Mouse (Mus musculus): ENCODE data around the gene Dffa.
"Not testable (repeated sequence)": the region's sequence is repeated elsewhere in the genome, so short reads cannot be mapped to it uniquely, and the experiment has no call there.

Gene Dffa

DNA sequence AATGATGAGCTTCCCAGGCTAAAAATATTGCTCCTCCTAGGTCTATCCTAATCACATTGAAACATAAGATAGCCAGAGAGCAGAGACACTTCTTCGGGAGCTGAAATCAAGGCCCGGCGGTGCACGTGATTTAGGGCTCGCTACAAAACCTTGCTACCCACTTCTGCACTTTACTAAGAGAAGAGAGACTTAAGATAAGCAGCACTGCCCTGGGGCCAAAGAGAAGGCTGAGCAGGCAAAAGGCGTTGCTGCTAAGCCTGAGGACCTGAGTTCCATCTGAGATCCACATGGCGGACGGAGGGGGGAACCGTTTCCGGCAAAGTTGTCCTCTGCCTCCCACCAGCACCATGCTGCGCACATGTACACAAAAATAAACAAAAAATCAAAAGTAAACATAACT is 5.4 kb upstream of the Dffa start:
- no peak for DNase-seq (ENCODE audit: low read depth)

GRCm38 (mm10) chr4:149099369-149100017 is 4.5 kb upstream of the Dffa start, which contains the start of gene Pex14:
Pex14 (minus strand) TSS chr4:149099876.
- peak; percentile 83 for DNase-seq (ENCODE audit: low read depth)

- not testable (repeated sequence) for DNase-seq (ENCODE audit: low read depth)
Observed at GRCm38 (mm10) chr4:149100449-149100848, 3.5 kb upstream of the Dffa start.

GRCm38 (mm10) chr4:149101456-149101855 is 2.5 kb upstream of the Dffa start:
- no peak for DNase-seq (ENCODE audit: low read depth)

GRCm38 (mm10) chr4:149119978-149120562 is 16.1 kb downstream of the Dffa start:
- not testable (repeated sequence) for DNase-seq (ENCODE audit: low read depth)

DNA sequence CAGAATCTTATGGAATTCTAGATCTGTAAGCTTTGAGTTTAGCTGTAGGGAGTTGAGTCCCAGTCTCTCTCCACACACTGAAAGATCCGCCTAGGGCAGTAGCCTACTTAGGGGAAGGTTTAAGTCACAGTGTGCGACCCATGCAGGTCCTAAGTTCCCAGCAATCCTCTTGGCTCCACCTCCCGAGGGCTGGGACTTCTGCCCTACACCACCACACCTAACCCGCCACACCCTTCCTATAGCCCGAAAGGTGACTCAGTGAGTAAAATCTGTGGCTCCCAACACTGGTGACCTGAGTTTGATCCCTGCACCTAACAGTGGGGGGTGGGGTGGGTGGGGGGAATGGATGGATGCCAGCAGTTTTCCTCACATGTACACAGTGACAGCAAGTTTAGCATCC is 19.5 kb downstream of the Dffa start:
- no peak for DNase-seq (ENCODE audit: low read depth)

DNA sequence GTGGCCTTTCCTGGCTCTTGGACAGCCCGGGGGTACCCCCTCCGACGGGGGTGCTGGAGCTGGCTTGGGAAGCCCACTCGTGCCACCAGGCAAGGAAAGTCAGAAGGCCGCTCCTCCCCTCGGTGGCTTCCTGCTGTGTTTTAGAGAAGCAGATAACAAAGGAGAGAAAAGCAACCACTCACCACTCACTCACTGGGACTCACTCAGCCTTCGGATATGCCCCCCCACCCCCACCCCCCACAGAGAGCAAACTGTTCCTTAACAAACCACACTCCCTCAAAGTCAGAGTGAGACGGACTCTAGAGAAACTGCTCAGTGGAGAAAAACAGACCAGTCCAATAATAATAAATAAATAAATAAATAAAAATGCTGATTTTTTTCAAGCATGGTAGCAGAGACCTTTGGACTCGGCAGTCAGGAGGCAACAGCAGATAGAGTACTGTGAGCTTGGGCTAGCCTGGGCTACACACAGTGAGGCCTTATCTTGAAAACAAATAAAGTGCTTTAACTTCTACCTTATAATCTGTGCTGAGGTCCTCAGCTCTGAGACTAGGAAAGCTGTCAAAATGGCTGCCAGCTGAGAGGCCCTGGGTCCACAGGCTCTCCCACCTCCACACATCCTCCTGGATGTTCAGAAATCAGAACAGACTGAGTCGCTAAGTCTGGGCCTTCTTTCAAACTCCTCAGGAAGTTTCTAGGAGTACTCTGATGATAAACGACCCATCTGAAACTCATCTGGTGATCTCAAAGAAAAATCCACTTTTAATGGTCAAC is 21.6 kb downstream of the Dffa start:
- DNase-seq (ENCODE audit: low read depth) = no peak

- DNase-seq (ENCODE audit: low read depth) = no peak
Observed at GRCm38 (mm10) chr4:149126115-149126509, 22.2 kb downstream of the Dffa start.

GRCm38 (mm10) chr4:149126663-149127062 is 22.7 kb downstream of the Dffa start, which contains the start of gene Cort:
Cort (minus strand) TSS chr4:149126763.
- no peak for DNase-seq (ENCODE audit: low read depth)

GRCm38 (mm10) chr4:149128467-149128866 is 24.5 kb downstream of the Dffa start:
- DNase-seq (ENCODE audit: low read depth) = no peak

- no peak for DNase-seq (ENCODE audit: low read depth)
Observed at GRCm38 (mm10) chr4:149131021-149131752, 27.2 kb downstream of the Dffa start.

GRCm38 (mm10) chr4:149131789-149132565 is 28.0 kb downstream of the Dffa start:
- DNase-seq (ENCODE audit: low read depth) = no peak

- DNase-seq (ENCODE audit: low read depth) = no peak
Observed at GRCm38 (mm10) chr4:149133395-149133794, 29.4 kb downstream of the Dffa start.

GRCm38 (mm10) chr4:149136116-149136850 is 32.3 kb downstream of the Dffa start:
- no peak for DNase-seq (ENCODE audit: low read depth)

GRCm38 (mm10) chr4:149136982-149137770 is 33.2 kb downstream of the Dffa start, which contains the start of gene Cenps:
Cenps (minus strand) TSS chr4:149137629.
- peak; percentile 92 for DNase-seq (ENCODE audit: low read depth)

DNA sequence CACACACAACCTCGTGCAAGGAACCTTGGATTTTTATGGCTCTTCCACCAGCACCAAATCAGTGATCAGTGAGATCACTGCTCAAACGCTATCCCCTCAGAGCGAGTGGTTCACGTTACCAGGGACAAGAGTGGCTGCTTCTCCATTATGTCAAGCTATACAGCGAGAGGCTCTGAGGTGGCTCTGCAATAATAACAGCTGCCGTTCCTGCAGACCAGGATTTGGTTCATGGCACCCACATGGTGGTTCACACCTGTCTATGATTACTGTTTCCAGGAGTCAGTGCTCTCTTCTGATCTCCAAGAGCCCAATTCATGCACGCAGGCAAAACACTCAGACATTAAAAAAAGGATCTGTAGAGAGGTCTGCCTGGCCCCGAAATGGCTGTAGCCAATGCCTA is 34.6 kb downstream of the Dffa start:
- DNase-seq (ENCODE audit: low read depth) = no peak

DNA sequence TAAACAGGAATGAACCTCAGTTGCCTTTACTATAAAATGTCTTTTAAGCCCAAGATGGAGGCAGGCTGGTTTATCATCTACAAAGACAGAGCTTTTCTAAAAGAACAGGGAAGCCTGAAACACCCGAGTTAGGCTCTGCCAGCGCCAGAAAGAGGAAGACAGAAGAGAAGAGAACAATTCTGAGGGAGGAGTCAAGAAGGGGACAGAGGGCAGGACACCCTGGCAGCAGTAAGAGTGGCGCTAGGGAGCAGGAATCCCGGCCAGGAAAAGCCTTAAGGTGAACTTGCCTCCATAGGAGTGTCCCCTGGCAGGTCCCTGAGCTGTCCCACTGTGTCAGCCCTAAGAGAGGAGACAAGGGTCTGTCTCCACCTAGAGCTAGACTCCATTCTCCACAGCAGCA is 39.6 kb downstream of the Dffa start:
- no peak for DNase-seq (ENCODE audit: low read depth)

DNA sequence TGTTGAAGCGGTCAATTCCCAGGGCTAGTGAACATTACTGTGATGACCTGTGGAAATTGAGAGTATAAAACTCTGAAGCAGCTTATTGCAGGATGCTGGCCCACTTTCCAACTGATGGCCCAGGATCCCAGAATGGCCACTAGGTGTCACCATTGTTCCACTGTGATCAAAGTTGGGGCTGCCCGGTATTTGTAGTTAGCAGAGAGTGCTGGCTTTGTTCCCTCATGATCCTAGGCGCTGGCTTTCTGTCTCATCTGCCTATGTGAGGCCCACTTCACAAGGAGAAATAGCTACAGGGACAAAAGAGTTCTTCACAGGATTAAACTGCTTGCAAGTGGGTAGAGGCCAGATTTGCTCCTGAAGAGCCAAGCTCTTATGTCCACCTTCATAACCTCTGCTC is 40.5 kb downstream of the Dffa start:
- peak; percentile 92 for DNase-seq (ENCODE audit: low read depth)

DNA sequence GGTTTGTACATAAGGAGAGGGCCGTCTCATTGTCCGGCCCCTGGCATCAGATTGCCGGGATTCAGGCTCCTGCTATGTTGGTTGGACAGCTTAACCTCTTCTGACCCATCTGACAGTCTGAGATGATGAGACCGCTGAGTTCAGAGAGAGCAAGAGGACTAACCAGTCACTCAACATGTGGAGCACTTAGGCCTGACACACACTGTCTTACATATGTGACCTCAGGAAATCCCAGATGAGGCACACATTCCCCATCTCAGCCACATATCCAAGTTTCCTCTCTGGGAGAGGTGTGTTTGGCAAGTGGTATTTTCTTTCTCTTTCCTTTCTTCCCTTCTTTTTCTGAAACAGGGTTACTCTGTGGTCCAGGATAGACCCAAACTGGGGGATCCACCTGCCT is 41.2 kb downstream of the Dffa start:
- DNase-seq (ENCODE audit: low read depth) = peak; percentile 29

DNA sequence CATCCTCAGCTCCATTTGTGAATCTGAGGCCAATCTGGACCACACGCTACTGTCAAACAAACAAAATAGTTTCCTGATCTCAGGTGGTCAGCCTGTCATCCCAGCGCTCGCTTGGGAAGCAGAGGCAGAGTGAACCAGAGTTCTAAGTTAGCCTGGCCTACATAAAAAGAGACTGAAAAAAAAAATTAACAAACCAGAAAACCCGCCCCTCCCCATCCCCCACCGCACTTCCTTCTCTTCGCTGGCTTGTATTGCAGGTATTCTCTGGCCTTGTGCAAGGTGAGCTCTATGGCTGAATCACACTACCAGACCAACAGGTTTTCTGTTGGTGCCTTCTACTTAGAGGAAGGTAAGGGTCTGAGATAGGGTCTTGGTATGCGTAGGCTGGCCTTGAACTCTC is 43.6 kb downstream of the Dffa start:
- peak; percentile 67 for DNase-seq (ENCODE audit: low read depth)

All from naive thymus-derived CD4-positive, alpha-beta T cell, adult 2 months (primary cell).